Mouse (Mus musculus) testis, adult 2 months (tissue): ENCODE data around the gene Gdap2. TPM values are rescaled to one million over a fixed set of nuclear protein-coding genes. Genes with fewer than 3 reads are reported as not detected.

Experiments used
- H3K27ac ChIP-seq: fragments of 200-500 bp; 2 replicates; pipeline ENCODE4 v1.5.1; 2012; ENCODE audit warnings: low read depth, low read length; ENCODE audit not compliant: control insufficient read depth, insufficient read depth
- H3K27me3 ChIP-seq: fragments of 200-500 bp; 2 replicates; pipeline ENCODE4 v1.6.1; 2012; ENCODE audit warnings: mild to moderate bottlenecking, low read length, moderate library complexity; ENCODE audit not compliant: control insufficient read depth, insufficient read depth
- H3K36me3 ChIP-seq: fragments of 200-500 bp; 2 replicates; pipeline ENCODE4 v1.6.1; 2012; ENCODE audit warnings: mild to moderate bottlenecking, low read length; ENCODE audit not compliant: control insufficient read depth, insufficient read depth
- H3K4me1 ChIP-seq: fragments of 200-500 bp; 2 replicates; pipeline ENCODE4 v1.6.1; 2012; ENCODE audit warnings: low read length; ENCODE audit not compliant: control insufficient read depth, insufficient read depth
- H3K4me3 ChIP-seq: fragments of 200-500 bp; 2 replicates; pipeline ENCODE4 v1.5.1; 2012; ENCODE audit warnings: low read depth, mild to moderate bottlenecking, low read length, moderate library complexity, mixed read lengths; ENCODE audit not compliant: control insufficient read depth
- CTCF ChIP-seq: fragments of 200-500 bp; IDR thresholded peaks from 2 replicates; pipeline ENCODE4 v1.5.1; 2012; ENCODE audit warnings: low read depth, mild to moderate bottlenecking, inconsistent platforms, low read length, moderate library complexity; ENCODE audit not compliant: control insufficient read depth, insufficient read depth, insufficient replicate concordance
- POLR2A ChIP-seq: fragments of 200-500 bp; IDR thresholded peaks from 2 replicates; pipeline ENCODE4 v1.6.1; 2012; ENCODE audit warnings: low read depth, mild to moderate bottlenecking, inconsistent platforms, low read length, moderate library complexity; ENCODE audit not compliant: control insufficient read depth
- polyA plus RNA-seq: library from polyadenylated mRNA; depleted of rRNA; stranded (reverse); fragments of >200 nt; gene quantifications from 2 replicates; pipeline ENCODE4 v1.2.3, GENCODE M21; 2012; rRNA removed

The Gdap2 gene
- 20.2 and 25.0 TPM in 2 replicates for polyA plus RNA-seq

DNA sequence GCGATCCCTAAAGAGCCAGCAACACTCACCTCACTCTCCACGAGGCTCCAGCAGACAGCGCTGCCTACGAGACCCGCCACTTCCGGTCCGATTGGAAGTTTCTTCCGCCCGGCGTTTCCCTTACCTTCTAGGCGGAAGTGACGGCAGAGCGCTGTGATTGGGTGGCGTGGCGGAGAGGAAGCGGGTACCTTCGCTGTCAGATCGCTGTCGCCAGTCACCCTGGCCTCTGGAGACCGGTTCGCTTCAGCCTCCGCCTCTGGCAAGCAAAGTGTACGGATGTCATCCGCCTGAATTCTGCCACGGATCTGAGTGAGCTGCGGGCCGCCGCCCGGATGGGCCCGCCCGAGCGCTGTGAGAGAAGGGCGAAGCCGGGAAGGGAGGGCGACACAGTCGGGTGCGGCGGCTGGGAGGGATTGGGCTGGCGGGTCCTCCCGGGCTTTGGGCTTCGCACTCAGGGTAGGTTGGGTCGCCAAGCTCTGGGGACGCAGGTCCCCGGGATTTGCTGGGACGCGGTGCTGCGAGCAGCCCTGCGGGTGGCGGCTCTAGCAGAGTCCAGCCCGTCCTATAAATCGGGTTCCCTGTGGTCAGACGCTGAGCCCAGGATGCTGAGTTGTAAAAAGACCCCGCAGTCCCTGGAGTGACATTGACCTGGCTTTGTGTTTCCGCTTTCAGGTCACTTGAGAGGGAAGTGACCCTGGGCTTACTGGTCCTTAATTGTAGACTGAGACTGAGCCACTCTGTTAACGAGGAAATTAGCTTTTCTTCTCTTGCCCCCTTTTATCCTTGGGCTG is at the start of gene Gdap2, which contains the start of gene Wdr3:
TSS of gene Gdap2 (plus strand) at position 67 of the 791 bp plus-strand sequence.
TSS of gene Wdr3 (minus strand) at position 93 of the 791 bp plus-strand sequence.
- peak; percentile 98 for TF ChIP-seq POLR2A
- TF ChIP-seq CTCF = no peak
- H3K27me3 ChIP-seq = no peaks in the 10 kb centered on the region
- no peaks in the 10 kb centered on the region for H3K36me3 ChIP-seq
- H3K4me1 ChIP-seq = peaks cover 2% of the 10 kb centered on the region; the same call in 1 of the 2 replicates
- peak within 1 kb of the TSS; percentile 2; the same call in 1 of the 2 replicates for H3K27ac ChIP-seq
- H3K4me3 ChIP-seq = peak within 1 kb of the TSS; percentile 86

DNA sequence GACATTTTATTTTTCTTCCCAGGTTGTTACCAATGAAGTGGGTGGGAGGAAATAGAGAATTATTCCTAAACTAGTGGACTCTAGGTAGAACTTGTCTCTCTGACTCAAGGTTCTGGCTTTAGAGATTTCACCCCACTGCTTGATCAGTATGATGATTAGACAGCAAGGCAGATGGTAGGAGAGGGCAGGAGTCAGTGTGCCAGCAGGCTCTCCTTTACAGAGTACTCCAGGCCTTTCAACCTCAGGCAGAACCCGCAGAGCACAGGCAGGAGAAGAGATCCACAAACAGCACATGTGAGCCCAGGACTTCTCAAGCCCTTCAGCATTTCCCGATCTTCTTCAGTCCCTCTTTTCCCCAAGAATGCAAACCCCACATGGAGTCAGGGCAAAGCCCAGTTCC is 43.5 kb upstream of the Gdap2 start:
- Histone ChIP-seq H3K36me3 (no peaks in the 10 kb centered on the region), H3K27ac (no peak overlapping the region), H3K4me1 (no peaks in the 10 kb centered on the region), H3K27me3 (no peaks in the 10 kb centered on the region), H3K4me3 (no peak overlapping the region)
- TF ChIP-seq CTCF = no peak
- TF ChIP-seq POLR2A = no peak

DNA sequence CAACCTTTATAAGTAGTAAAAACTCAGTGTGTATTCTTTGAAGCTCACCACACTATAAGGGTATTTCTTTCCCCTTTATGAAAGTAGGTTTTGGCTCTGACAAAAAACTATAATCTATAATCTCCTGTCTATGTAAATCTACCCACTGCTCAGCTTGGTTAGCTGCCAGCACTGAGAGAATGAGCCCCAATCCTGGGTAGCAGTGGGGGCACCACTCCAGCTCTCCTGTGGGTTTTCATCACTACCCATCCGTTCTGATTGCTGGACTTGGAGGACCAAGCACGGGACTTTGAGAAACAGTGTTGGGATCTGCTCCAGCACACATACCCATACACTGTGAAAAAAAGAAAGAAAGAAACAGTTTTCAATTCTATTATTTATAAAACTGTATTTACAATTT is 40.2 kb upstream of the Gdap2 start:
- TF ChIP-seq POLR2A = no peak
- no peak for TF ChIP-seq CTCF
- Histone ChIP-seq H3K4me3 (no peak overlapping the region), H3K27me3 (no peaks in the 10 kb centered on the region)

DNA sequence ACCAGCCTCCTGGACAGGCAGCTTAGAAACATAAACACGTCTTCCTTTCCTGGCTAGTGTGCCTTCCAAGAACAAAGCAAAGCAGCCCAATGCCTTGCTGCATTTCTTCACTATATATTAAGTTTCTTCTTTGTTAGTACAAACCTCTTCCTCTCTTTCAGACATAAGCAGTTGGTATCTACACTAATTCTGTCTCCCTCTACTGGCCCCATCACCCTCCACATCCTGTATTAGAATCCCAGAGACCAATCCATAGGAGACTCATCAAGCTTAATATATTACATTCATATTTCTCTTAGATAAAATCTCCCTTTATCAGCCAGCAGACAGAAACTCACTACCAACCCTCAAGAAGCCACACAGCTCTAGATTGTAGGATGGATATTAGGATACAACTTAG is 39.7 kb upstream of the Gdap2 start:
- H3K36me3 ChIP-seq = no peaks in the 10 kb centered on the region
- TF ChIP-seq CTCF = no peak
- no peak for TF ChIP-seq POLR2A
- H3K27ac ChIP-seq = no peak overlapping the region

More for the DNA sequence above, 40.2 kb upstream of the Gdap2 start:
- no peaks in the 10 kb centered on the region for H3K36me3 ChIP-seq
- H3K27ac ChIP-seq = no peak overlapping the region
- no peaks in the 10 kb centered on the region for H3K4me1 ChIP-seq

GRCm38 (mm10) chr3:100160682-100161445 is 1.3 kb upstream of the Gdap2 start:
- peaks cover 2% of the 10 kb centered on the region; the same call in 1 of the 2 replicates for H3K4me1 ChIP-seq
- no peak overlapping the region for H3K4me3 ChIP-seq
- H3K36me3 ChIP-seq = no peaks in the 10 kb centered on the region
- H3K27ac ChIP-seq = no peak overlapping the region
- TF ChIP-seq POLR2A (no peak), CTCF (no peak)
- no peaks in the 10 kb centered on the region for H3K27me3 ChIP-seq

More for the DNA sequence above, 39.7 kb upstream of the Gdap2 start:
- H3K27me3 ChIP-seq = no peaks in the 10 kb centered on the region
- no peaks in the 10 kb centered on the region for H3K4me1 ChIP-seq
- no peak overlapping the region for H3K4me3 ChIP-seq

GRCm38 (mm10) chr3:100161665-100162314 is 391 bp upstream of the Gdap2 start:
- no peak overlapping the region; the same call in 1 of the 2 replicates for H3K27ac ChIP-seq
- H3K4me1 ChIP-seq = peaks cover 2% of the 10 kb centered on the region; the same call in 1 of the 2 replicates
- H3K4me3 ChIP-seq = peak overlapping the region; percentile 86
- no peaks in the 10 kb centered on the region for H3K36me3 ChIP-seq
- TF ChIP-seq POLR2A (no peak), CTCF (no peak)
- no peaks in the 10 kb centered on the region for H3K27me3 ChIP-seq
